Mouse (Mus musculus): ENCODE measurements around the gene Tmem233. TPM values are rescaled to one million over a fixed set of nuclear protein-coding genes. Genes with fewer than 3 reads are reported as not detected.

The Tmem233 gene
- polyA plus RNA-seq, 1 experiment from 2014 or later = not detected

- DNase-seq = no peak
- ATAC-seq = no peak
- 61% methylated on average over 5 of the region's 5 CpGs for WGBS (ENCODE audit: insufficient replicate concordance)
- Histone ChIP-seq H3K4me2 (ENCODE audit: low read depth, low read length) (no peak overlapping the region), H3K4me3 (ENCODE audit: low read depth, low read length) (no peak overlapping the region), H3K9me3 (ENCODE audit: low read length) (no peaks in the 10 kb centered on the region), H3K9ac (replicated peaks) (no peak overlapping the region), H3K27me3 (ENCODE audit: insufficient read depth, low read length) (no peaks in the 10 kb centered on the region), H3K4me1 (ENCODE audit: insufficient read depth) (no peaks in the 10 kb centered on the region), H3K36me3 (replicated peaks; ENCODE audit: insufficient read depth, low read length) (no peaks in the 10 kb centered on the region), H3K27ac (ENCODE audit: low read depth) (no peak overlapping the region)
- TF ChIP-seq CTCF (IDR thresholded peaks at IDR 0.05; ENCODE audit: low read depth) (no peak), EP300 (IDR thresholded peaks at IDR 0.05; ENCODE audit: low read depth) (no peak)
These were observed 30.9 kb downstream of the Tmem233 start for GRCm38 (mm10) chr5:116052171-116052570.

GRCm38 (mm10) chr5:116049821-116050220, 33.2 kb downstream of the Tmem233 start:
- TF ChIP-seq EP300 (IDR thresholded peaks at IDR 0.05; ENCODE audit: low read depth) = no peak
- no peak for TF ChIP-seq CTCF (IDR thresholded peaks at IDR 0.05; ENCODE audit: low read depth)
- Histone ChIP-seq H3K4me3 (ENCODE audit: low read depth, low read length) (no peak overlapping the region), H3K36me3 (replicated peaks; ENCODE audit: insufficient read depth, low read length) (no peaks in the 10 kb centered on the region), H3K27ac (ENCODE audit: low read depth) (no peak overlapping the region), H3K9ac (replicated peaks) (no peak overlapping the region), H3K4me1 (ENCODE audit: insufficient read depth) (no peaks in the 10 kb centered on the region), H3K9me3 (ENCODE audit: low read length) (no peaks in the 10 kb centered on the region), H3K27me3 (ENCODE audit: insufficient read depth, low read length) (no peaks in the 10 kb centered on the region), H3K4me2 (ENCODE audit: low read depth, low read length) (no peak overlapping the region)
- DNase-seq = no peak
- 67% methylated on average over 4 of the region's 4 CpGs for WGBS (ENCODE audit: insufficient replicate concordance)
- no peak for ATAC-seq

DNA sequence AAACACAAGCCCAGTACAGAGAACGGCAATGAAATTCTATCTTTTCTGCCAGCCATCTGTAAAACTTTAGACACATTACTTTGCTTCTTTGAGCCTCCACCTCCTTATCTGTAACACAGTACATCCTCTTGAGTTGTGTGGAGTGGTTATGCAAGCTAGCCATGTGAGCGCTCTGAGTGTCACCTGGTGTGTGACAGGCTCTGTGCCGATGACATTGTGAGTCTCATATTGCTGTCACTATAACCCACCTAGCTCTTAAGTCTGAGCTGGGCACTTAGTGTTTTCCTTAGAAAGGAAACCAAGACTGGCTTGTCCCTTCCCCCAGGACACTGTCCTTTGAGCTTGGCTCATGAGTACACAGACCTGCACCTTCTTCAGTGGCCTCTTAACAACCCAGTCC, 34.7 kb downstream of the Tmem233 start:
- Histone ChIP-seq H3K4me3 (ENCODE audit: low read depth, low read length) (no peak overlapping the region), H3K36me3 (replicated peaks; ENCODE audit: insufficient read depth, low read length) (no peaks in the 10 kb centered on the region), H3K9ac (replicated peaks) (no peak overlapping the region), H3K27me3 (ENCODE audit: insufficient read depth, low read length) (no peaks in the 10 kb centered on the region), H3K4me2 (ENCODE audit: low read depth, low read length) (no peak overlapping the region), H3K27ac (ENCODE audit: low read depth) (no peak overlapping the region), H3K4me1 (ENCODE audit: insufficient read depth) (no peaks in the 10 kb centered on the region), H3K9me3 (ENCODE audit: low read length) (no peaks in the 10 kb centered on the region)
- 59% methylated on average over 3 of the region's 3 CpGs for WGBS (ENCODE audit: insufficient replicate concordance)
- ATAC-seq (no peak), DNase-seq (no peak)
- TF ChIP-seq EP300 (IDR thresholded peaks at IDR 0.05; ENCODE audit: low read depth) (no peak), CTCF (IDR thresholded peaks at IDR 0.05; ENCODE audit: low read depth) (no peak)

DNA sequence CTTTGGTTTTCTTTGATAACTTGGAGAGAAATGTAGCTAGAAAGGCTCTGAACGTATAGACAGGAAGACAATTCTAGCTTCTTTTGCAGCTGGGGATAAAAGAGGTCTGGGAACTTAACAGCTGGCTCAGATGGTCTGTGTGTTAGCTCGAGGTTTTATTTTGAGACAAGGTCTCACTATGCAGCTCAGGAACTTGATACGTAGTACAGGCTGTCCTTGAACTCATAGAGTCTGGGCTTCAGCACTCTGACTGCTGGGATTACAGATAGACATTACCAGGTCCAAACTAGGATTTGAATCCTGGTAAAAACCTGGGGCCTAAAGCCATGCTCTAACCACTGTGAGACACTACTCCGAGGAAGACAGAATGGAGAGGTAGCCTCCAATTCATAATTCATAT, 36.8 kb downstream of the Tmem233 start:
- H3K4me1 ChIP-seq (ENCODE audit: insufficient read depth) = no peaks in the 10 kb centered on the region
- TF ChIP-seq CTCF (IDR thresholded peaks at IDR 0.05; ENCODE audit: low read depth) = no peak
- no peak for TF ChIP-seq EP300 (IDR thresholded peaks at IDR 0.05; ENCODE audit: low read depth)

GRCm38 (mm10) chr5:116045581-116045980, 37.5 kb downstream of the Tmem233 start:
- H3K4me1 ChIP-seq (ENCODE audit: insufficient read depth) = no peaks in the 10 kb centered on the region
- 0 out of 2 replicates have a peak, but pooled peaks cover under 1% of the 10 kb centered on the region for H3K27me3 ChIP-seq (ENCODE audit: insufficient read depth, low read length)
- TF ChIP-seq EP300 (IDR thresholded peaks at IDR 0.05; ENCODE audit: low read depth) = no peak
- TF ChIP-seq CTCF (IDR thresholded peaks at IDR 0.05; ENCODE audit: low read depth) = no peak
- WGBS (ENCODE audit: insufficient replicate concordance) = 78% methylated on average over 8 of the region's 8 CpGs
- ATAC-seq = no peak
- H3K27ac ChIP-seq (ENCODE audit: low read depth) = no peak overlapping the region
- no peaks in the 10 kb centered on the region for H3K36me3 ChIP-seq (replicated peaks; ENCODE audit: insufficient read depth, low read length)
- no peak overlapping the region for H3K9ac ChIP-seq (replicated peaks)
- no peak overlapping the region for H3K4me2 ChIP-seq (ENCODE audit: low read depth, low read length)
- no peak for DNase-seq
- no peaks in the 10 kb centered on the region for H3K9me3 ChIP-seq (ENCODE audit: low read length)
- H3K4me3 ChIP-seq (ENCODE audit: low read depth, low read length) = no peak overlapping the region

More for the DNA sequence above, 36.8 kb downstream of the Tmem233 start:
- Histone ChIP-seq H3K4me2 (ENCODE audit: low read depth, low read length) (no peak overlapping the region), H3K27ac (ENCODE audit: low read depth) (no peak overlapping the region), H3K4me3 (ENCODE audit: low read depth, low read length) (no peak overlapping the region), H3K27me3 (ENCODE audit: insufficient read depth, low read length) (no peaks in the 10 kb centered on the region), H3K9ac (replicated peaks) (no peak overlapping the region), H3K9me3 (ENCODE audit: low read length) (no peaks in the 10 kb centered on the region), H3K36me3 (replicated peaks; ENCODE audit: insufficient read depth, low read length) (no peaks in the 10 kb centered on the region)
- DNase-seq (no peak), ATAC-seq (no peak)
- 65% methylated on average over 4 of the region's 4 CpGs for WGBS (ENCODE audit: insufficient replicate concordance)

DNA sequence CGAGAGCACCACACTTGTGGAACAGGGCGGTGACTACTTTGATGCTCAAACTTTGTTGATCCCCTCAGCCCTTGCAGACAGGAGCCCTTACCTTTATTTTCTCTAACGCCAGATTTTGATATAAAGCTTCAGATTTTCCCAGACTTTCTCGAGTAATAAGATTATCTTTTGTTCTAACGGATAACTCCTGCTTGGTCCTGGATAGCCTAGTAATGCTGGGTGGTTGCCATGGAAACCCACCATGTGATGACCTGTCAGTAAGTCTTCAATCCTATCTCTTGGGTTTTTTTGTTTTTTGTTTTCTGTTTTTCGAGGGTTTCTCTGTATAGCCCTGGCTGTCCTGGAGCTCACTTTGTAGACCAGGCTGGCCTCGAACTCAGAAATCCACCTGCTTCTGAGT, 40.8 kb downstream of the Tmem233 start:
- no peak overlapping the region for H3K4me2 ChIP-seq (ENCODE audit: low read depth, low read length)
- H3K27ac ChIP-seq (ENCODE audit: low read depth) = no peak overlapping the region
- H3K4me3 ChIP-seq (ENCODE audit: low read depth, low read length) = no peak overlapping the region
- H3K4me1 ChIP-seq (ENCODE audit: insufficient read depth) = no peaks in the 10 kb centered on the region
- TF ChIP-seq CTCF (IDR thresholded peaks at IDR 0.05; ENCODE audit: low read depth) (no peak), EP300 (IDR thresholded peaks at IDR 0.05; ENCODE audit: low read depth) (no peak)
- WGBS (ENCODE audit: insufficient replicate concordance) = 66% methylated on average over 7 of the region's 7 CpGs
- ATAC-seq = no peak
- no peak overlapping the region for H3K9ac ChIP-seq (replicated peaks)
- no peaks in the 10 kb centered on the region for H3K9me3 ChIP-seq (ENCODE audit: low read length)
- H3K27me3 ChIP-seq (ENCODE audit: insufficient read depth, low read length) = 0 out of 2 replicates have a peak, but pooled peaks cover 6% of the 10 kb centered on the region
- no peaks in the 10 kb centered on the region for H3K36me3 ChIP-seq (replicated peaks; ENCODE audit: insufficient read depth, low read length)
- no peak for DNase-seq

DNA sequence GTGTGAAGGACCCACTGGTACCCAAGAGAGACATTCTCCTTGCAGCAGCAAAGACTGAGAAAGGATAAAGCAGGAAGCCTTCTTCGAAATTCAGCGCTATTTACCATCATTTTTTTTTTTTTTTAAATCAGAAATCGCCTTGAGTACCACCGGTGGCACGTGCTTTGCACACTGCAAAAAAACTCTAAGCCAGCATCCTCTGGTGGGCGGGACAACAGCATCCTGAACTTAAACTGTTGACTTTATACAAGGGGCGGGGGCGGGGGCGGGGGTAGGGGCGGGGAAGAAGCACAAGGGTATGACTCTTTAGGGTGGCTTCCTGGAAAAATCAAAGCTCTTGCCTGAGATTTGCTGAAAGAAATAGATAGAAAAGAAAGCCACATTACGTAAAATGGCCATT, 43.3 kb downstream of the Tmem233 start:
- DNase-seq (no peak), ATAC-seq (no peak)
- no peaks in the 10 kb centered on the region for H3K4me1 ChIP-seq (ENCODE audit: insufficient read depth)
- WGBS (ENCODE audit: insufficient replicate concordance) = 23% methylated on average over 11 of the region's 11 CpGs
- H3K27ac ChIP-seq (ENCODE audit: low read depth) = no peak overlapping the region
- 0 out of 2 replicates have a peak, but pooled peaks cover 6% of the 10 kb centered on the region for H3K27me3 ChIP-seq (ENCODE audit: insufficient read depth, low read length)
- no peaks in the 10 kb centered on the region for H3K9me3 ChIP-seq (ENCODE audit: low read length)
- H3K9ac ChIP-seq (replicated peaks) = no peak overlapping the region
- TF ChIP-seq CTCF (IDR thresholded peaks at IDR 0.05; ENCODE audit: low read depth) = no peak
- TF ChIP-seq EP300 (IDR thresholded peaks at IDR 0.05; ENCODE audit: low read depth) = no peak
- H3K36me3 ChIP-seq (replicated peaks; ENCODE audit: insufficient read depth, low read length) = no peaks in the 10 kb centered on the region
- no peak overlapping the region for H3K4me2 ChIP-seq (ENCODE audit: low read depth, low read length)
- no peak overlapping the region for H3K4me3 ChIP-seq (ENCODE audit: low read depth, low read length)
